Mouse (Mus musculus): ENCODE data around the gene Pitpnm2.

The Pitpnm2 gene

GRCm38 (mm10) chr5:124247296-124247695 is 2.3 kb downstream of the Pitpnm2 start:
- no peak for DNase-seq

GRCm38 (mm10) chr5:124244885-124245284 is 4.7 kb downstream of the Pitpnm2 start:
- DNase-seq = no peak

GRCm38 (mm10) chr5:124244449-124244848 is 5.1 kb downstream of the Pitpnm2 start:
- no peak for DNase-seq

DNA sequence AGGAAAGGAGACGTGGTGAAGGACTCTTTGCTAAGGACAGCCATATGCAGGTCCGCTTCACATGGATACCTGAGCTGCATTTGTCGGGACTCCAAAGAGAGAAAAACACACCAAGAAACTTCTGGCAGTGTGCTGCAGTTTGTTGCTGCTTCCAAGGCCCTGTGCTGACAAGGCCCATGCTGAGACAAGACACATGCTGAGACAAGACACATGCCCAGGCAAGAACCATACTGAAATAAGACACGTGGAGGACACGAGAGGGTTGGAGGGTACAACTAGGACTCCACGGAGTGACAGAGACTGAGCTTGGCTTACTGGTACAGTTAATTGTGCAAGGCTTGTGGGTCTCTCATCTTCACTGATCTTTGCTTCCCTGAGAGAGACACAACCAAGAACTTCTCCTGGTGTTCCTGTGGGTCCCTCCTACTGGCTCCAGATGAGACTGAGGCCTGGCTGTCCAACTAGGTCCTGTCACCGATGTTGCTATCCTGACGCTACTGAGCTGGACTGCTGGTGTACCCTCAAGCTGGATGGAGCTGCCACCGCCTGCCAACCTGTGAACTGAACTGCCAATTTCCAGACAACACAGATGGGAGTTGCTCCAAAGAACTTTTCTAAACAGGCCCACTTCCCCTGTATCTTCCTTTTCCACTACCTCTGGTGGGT is 6.2 kb downstream of the Pitpnm2 start:
- no peak for DNase-seq

GRCm38 (mm10) chr5:124241686-124242444 is 7.7 kb downstream of the Pitpnm2 start:
- no peak for DNase-seq

GRCm38 (mm10) chr5:124240841-124241685 is 8.5 kb downstream of the Pitpnm2 start:
- DNase-seq = no peak

DNA sequence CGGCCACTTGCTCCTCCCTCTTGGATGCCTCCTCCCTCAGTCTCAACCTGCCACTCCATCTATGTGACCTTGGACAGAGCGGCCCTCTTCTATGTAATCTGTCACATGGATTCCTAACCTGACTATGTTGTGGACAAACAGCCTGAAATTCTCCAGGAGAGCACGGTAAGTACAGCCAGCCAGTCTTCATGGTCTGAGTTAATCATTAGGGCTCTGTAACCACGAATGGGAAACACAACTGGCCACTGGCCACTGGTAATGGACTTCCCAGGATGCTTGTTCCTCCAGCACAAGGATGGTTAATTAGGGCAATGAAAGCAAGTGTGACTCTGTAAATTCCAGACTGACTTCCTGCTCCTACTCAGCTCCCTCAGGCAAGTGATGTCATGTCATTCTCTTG is 13.4 kb downstream of the Pitpnm2 start:
- no peak for DNase-seq

GRCm38 (mm10) chr5:124234778-124235177 is 14.8 kb downstream of the Pitpnm2 start:
- DNase-seq = no peak

DNA sequence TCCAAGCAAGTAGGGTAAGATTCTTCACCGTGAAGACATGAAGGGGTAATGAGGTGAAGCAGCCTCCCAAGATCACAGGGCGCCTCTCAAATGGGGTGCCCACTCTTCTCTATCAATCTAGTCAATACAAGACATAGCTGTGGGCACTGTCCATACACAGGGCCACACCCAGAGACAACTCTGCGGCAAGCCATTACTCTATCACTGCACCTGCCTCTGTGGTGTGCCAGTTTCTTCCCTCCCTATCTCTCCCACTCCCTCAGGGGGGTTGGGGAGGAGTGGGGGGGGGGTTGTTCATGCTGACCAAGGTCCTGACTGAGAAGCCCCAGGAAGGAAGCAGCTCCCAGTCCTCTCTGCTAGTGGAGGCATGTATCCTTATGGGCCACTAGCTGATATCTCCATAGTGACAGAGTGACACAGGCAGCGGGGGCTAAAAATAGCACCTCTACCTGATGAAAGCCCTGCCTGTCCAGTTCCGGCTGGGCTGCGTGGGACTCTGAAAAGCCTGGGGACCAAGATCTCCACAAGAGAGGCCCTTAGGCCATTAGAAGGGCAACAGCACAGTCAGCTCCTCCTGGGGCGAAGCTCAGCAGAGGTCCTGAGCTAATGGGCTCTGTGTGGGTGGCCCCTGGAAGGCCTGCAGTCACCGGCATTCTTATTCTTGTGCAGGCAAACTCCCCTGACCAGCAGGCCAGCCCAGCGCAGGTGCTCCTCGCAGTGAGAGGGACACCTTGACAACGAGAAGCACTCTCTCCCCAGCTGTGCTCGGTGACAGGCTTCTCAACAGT is 15.5 kb downstream of the Pitpnm2 start:
- DNase-seq = peak; percentile 48 to 62

DNA sequence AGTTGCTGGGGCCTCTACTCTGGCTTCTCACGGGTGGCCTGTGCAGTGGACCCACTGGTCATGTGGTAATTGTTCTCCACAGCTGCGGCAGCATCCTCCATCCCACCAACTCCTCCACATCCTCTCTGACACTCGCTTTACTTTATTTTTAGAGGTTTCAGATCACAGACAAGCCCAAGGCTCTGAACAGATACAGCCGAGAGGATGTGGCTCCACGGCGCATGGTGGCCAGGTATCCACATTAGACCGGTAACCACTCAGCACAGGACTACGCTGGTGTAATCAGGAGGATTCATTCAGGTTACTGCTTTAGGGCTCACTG is 16.5 kb downstream of the Pitpnm2 start:
- no peak for DNase-seq

DNA sequence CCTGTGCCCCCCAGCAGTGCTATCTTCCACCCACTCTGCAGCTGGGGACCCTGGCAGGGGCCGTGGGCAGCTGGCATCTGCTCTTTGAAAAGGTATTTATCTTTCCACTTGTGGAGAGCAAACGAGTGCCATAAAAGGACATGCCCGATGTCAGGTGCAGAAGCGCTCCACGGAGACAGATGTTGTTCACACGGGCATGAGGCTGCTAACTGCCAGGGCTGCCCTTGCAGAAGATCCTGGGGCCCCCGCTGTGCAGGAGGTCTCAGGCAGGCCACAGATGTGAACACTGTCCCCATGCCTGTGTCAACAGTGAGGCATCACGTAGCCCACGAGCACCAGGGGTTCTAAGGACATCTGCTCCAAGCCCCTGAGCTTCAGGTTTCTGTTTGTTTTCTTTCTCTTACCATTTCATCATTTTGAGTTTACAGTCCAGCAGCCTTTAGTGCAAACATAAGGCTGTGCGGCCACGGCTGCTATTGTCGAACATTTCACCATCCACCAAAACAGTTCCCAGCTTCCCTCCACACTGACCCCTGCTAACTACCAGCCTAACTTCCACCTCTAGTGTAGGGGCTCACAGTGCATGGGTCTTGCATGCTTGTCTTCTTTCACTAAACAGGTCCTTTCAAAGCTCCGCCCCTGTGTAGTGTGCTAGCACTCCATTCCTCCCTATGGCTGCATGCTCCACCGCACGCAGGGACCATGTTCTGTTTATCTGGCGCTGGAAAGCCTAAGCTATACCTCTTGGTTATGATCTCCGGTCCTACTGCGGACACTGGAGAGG is 17.0 kb downstream of the Pitpnm2 start:
- no peak for DNase-seq

GRCm38 (mm10) chr5:124230461-124230860 is 19.1 kb downstream of the Pitpnm2 start:
- DNase-seq = no peak

DNA sequence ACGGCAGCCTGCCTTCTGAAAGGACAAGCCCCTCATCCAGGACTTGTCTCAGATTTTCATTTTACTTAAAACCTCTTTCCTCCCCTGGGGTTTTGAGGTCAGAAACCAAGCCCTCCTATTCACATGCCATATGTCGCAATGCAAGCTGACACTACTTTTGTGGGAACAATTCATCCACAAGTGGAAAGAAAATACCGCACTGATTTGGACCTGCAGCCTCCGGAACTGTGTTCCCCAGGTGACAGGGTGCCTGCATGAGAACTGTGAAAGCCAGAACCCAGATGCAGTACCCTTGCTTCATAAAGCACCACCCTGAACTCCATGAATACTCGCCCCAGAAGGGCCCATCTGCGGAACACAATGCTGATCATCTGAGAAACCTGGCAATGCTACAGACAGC is 22.4 kb downstream of the Pitpnm2 start:
- DNase-seq = peak in 1 of 2 experiments; percentile 60

DNA sequence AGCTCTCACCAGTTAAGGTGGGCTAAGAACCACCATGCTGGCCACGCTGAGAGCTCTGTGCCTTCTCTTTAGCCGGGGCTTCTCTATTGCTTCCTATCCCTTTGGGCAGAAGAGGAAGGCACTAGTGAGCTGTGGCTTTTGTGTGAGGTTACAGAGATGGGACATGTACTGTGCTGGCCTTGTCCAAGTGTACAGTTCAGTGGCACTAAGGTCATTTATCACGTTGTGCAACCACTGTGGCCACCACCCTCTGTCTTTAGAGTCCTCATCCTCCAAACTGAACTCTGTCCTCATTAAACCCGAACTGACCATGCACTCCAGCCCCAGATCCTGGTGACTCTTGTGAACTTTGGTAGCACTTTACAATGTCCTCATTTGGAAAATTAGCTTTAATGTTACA is 23.1 kb downstream of the Pitpnm2 start:
- peak in 1 of 2 experiments; percentile 49 for DNase-seq

GRCm38 (mm10) chr5:124225891-124226290 is 23.7 kb downstream of the Pitpnm2 start:
- no peak for DNase-seq

DNA sequence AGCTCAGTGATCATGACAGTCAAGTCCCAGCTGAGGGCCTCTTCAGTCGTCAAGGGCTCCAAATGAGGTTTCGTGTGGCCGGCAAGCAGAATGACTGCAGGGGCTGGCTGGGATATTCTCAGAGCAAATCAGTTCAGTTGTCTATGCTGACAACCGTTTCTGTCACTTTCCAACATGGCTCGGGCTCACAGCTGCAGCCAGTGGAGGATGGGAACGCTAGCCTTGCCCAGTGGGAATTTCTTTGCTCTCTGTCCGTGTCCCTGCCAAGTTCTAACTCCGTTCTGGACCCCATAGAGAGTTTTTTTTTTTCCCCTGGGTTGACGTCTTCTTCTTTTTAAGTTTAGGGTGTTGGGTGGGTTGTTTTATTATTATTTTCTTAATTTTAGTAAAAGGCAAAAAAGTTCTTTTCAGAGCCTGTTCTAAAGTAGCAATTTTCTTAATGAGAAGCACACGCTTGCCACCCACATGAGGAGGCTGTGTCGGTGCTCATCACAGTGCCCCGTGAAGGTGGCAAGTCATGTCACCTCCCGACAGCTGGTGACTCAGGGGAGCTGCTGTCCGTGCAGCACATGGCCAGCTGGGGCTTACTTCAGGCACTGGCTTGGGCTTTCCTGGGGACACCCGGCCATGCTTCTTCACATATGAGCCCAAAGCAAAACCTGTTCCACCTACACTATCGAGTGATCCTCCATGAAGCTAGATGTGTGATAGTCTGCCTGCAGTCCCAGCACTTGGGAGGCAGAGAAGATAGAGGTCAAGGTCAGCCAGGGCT is 25.1 kb downstream of the Pitpnm2 start:
- no peak for DNase-seq

DNA sequence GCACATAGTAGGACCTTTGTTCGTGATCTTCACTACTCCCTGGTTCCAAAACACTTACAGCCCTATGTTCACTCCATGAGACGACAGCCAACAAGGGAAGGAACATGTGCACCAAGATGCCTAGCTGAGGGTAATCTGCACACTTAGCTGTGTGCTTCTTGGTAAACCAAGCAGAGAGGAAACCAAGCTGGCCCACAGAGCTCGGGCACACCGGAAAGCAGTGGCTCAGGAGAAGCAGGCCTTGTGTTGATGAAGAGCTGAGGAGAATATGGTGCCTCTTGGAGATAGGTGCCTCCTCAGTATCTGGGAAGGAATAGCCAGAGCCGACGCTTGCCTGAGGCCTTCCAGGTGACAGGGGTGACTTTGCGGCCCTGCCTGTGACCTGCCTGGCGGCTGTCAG is 26.0 kb downstream of the Pitpnm2 start:
- DNase-seq = no peak

DNA sequence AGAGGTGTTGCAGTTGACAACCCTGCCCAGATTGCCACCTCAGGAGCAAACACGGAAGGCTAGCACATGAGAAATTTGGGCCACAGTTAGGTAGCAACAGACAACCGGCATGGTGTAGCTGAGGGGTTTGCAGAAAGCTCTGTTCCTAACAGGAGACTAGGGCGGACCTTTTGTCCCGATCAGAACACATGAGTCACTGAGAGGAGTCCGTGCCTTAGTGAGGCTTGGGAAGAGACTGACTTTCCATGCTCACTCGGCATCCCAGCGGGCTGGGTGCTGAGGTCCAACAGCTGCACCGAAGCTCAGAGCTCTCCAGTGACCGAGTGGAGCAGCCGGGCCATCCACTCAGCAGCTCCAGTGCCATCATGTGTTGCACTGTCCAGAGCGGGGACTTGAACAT is 26.9 kb downstream of the Pitpnm2 start:
- DNase-seq = no peak

GRCm38 (mm10) chr5:124221736-124222040 is 27.9 kb downstream of the Pitpnm2 start:
- no peak for DNase-seq

- DNase-seq = peak; percentile 75 to 81
These were observed 28.4 kb downstream of the Pitpnm2 start for GRCm38 (mm10) chr5:124221037-124221735.

- no peak for DNase-seq
These were observed 29.0 kb downstream of the Pitpnm2 start for GRCm38 (mm10) chr5:124220551-124220950.

Data from lung, adult 18-20 months (tissue).